Mouse (Mus musculus): ENCODE results near the gene Cep97. TPM values are rescaled to one million over a fixed set of nuclear protein-coding genes. Genes with fewer than 3 reads are reported as not detected.

Gene Cep97
- polyA plus RNA-seq, 1 experiment from 2014 or later, result 23.0 TPM

GRCm38 (mm10) chr16:55852943-55853727 is 81.5 kb downstream of the Cep97 start:
- WGBS, result 54% methylated on average over 19 of the region's 19 CpGs
- H3K9ac ChIP-seq (ENCODE audit: low read depth, low read length), result no peak overlapping the region
- peak; percentile 76 for ATAC-seq (ENCODE audit: low FRiP score)
- no peak overlapping the region for H3K4me3 ChIP-seq (ENCODE audit: low read depth, low read length)
- no peak overlapping the region for H3K4me2 ChIP-seq (replicated peaks; ENCODE audit: low read depth, low read length)
- no peaks in the 10 kb centered on the region for H3K9me3 ChIP-seq (ENCODE audit: control insufficient read depth, low read length)
- H3K27ac ChIP-seq (ENCODE audit: low read depth, low read length), result no peak overlapping the region
- H3K4me1 ChIP-seq (replicated peaks; ENCODE audit: control insufficient read depth, insufficient read depth, low read length), result no peaks in the 10 kb centered on the region
- DNase-seq (ENCODE audit: low spot score), result peak; percentile 89
- no peaks in the 10 kb centered on the region for H3K36me3 ChIP-seq (ENCODE audit: control insufficient read depth, insufficient read depth, low read length)
- H3K27me3 ChIP-seq (ENCODE audit: control insufficient read depth, insufficient read depth, low read length), result no peaks in the 10 kb centered on the region

GRCm38 (mm10) chr16:55852515-55852914 is 82.1 kb downstream of the Cep97 start:
- H3K9me3 ChIP-seq (ENCODE audit: control insufficient read depth, low read length), result no peaks in the 10 kb centered on the region
- WGBS, result 46% methylated on average over 4 of the region's 4 CpGs
- H3K4me1 ChIP-seq (replicated peaks; ENCODE audit: control insufficient read depth, insufficient read depth, low read length), result no peaks in the 10 kb centered on the region
- no peak overlapping the region for H3K27ac ChIP-seq (ENCODE audit: low read depth, low read length)
- H3K4me2 ChIP-seq (replicated peaks; ENCODE audit: low read depth, low read length), result no peak overlapping the region
- peak; percentile 68; the same call in 1 of the 2 replicates for ATAC-seq (ENCODE audit: low FRiP score)
- H3K9ac ChIP-seq (ENCODE audit: low read depth, low read length), result no peak overlapping the region
- peak; percentile 3 for DNase-seq (ENCODE audit: low spot score)
- no peak overlapping the region for H3K4me3 ChIP-seq (ENCODE audit: low read depth, low read length)
- no peaks in the 10 kb centered on the region for H3K27me3 ChIP-seq (ENCODE audit: control insufficient read depth, insufficient read depth, low read length)
- H3K36me3 ChIP-seq (ENCODE audit: control insufficient read depth, insufficient read depth, low read length), result no peaks in the 10 kb centered on the region

GRCm38 (mm10) chr16:55850485-55850884 is 84.2 kb downstream of the Cep97 start:
- Histone ChIP-seq H3K27ac (ENCODE audit: low read depth, low read length) (no peak overlapping the region), H3K4me1 (replicated peaks; ENCODE audit: control insufficient read depth, insufficient read depth, low read length) (no peaks in the 10 kb centered on the region), H3K4me2 (replicated peaks; ENCODE audit: low read depth, low read length) (no peak overlapping the region), H3K4me3 (ENCODE audit: low read depth, low read length) (no peak overlapping the region), H3K27me3 (ENCODE audit: control insufficient read depth, insufficient read depth, low read length) (no peaks in the 10 kb centered on the region), H3K9ac (ENCODE audit: low read depth, low read length) (no peak overlapping the region), H3K36me3 (ENCODE audit: control insufficient read depth, insufficient read depth, low read length) (no peaks in the 10 kb centered on the region), H3K9me3 (ENCODE audit: control insufficient read depth, low read length) (no peaks in the 10 kb centered on the region)
- no peak for ATAC-seq (ENCODE audit: low FRiP score)
- no peak for DNase-seq (ENCODE audit: low spot score)
- WGBS, result 92% methylated on average over 3 of the region's 3 CpGs

Other genes with a start within 250 kb of the Cep97 start
- 1.5 and 1.6 TPM in 2 replicates for gene Nfkbiz, start 96.0 kb downstream of the Cep97 start, polyA plus RNA-seq (2014; fragmentation: Nextera tagmentation; extraction: Ambion mirVana)
- gene Nxpe3, start 39.6 kb downstream of the Cep97 start, polyA plus RNA-seq (2014; fragmentation: Nextera tagmentation; extraction: Ambion mirVana), result 1.0 and 1.1 TPM in 2 replicates
- 787 and 791 TPM in 2 replicates for gene Rpl24, start 31.4 kb upstream of the Cep97 start, polyA plus RNA-seq (2014; fragmentation: Nextera tagmentation; extraction: Ambion mirVana)
- 15.0 and 20.9 TPM in 2 replicates for gene Zbtb11, start 39.0 kb upstream of the Cep97 start, polyA plus RNA-seq (2014; fragmentation: Nextera tagmentation; extraction: Ambion mirVana)
- 325 and 347 TPM in 2 replicates for gene Pcnp, start 94.9 kb upstream of the Cep97 start, polyA plus RNA-seq (2014; fragmentation: Nextera tagmentation; extraction: Ambion mirVana)
- 29.4 and 30.3 TPM in 2 replicates for gene Trmt10c, start 103.0 kb upstream of the Cep97 start, polyA plus RNA-seq (2014; fragmentation: Nextera tagmentation; extraction: Ambion mirVana)
- 41.3 and 61.2 TPM in 2 replicates for gene Senp7, start 113.5 kb upstream of the Cep97 start, polyA plus RNA-seq (2014; fragmentation: Nextera tagmentation; extraction: Ambion mirVana)